Mouse (Mus musculus): ENCODE measurements around the gene Tll2. TPM values are rescaled to one million over a fixed set of nuclear protein-coding genes. Genes with fewer than 3 reads are reported as not detected.
A peak's percentile ranks its signal among the peaks of the same experiment; 100 is the strongest.

Tll2 gene
- polyA plus RNA-seq, 1 experiment: 1.8 TPM

- TF ChIP-seq POLR2A (IDR thresholded peaks at IDR 0.05; ENCODE audit: borderline replicate concordance, extremely low read depth, insufficient read depth, insufficient read length, poor library complexity, severe bottlenecking): no peak
- no peak for TF ChIP-seq CTCF (IDR thresholded peaks at IDR 0.05; ENCODE audit: borderline replicate concordance, extremely low read depth, insufficient read depth, insufficient read length)
- no peak for DNase-seq (ENCODE audit: low read depth)
Observed at GRCm38 (mm10) chr19:41152462-41152861, 54.2 kb downstream of the Tll2 start.

GRCm38 (mm10) chr19:41152016-41152370 lies 54.6 kb downstream of the Tll2 start:
- DNase-seq (ENCODE audit: low read depth): no peak
- TF ChIP-seq CTCF (IDR thresholded peaks at IDR 0.05; ENCODE audit: borderline replicate concordance, extremely low read depth, insufficient read depth, insufficient read length): no peak
- TF ChIP-seq POLR2A (IDR thresholded peaks at IDR 0.05; ENCODE audit: borderline replicate concordance, extremely low read depth, insufficient read depth, insufficient read length, poor library complexity, severe bottlenecking): no peak

- TF ChIP-seq POLR2A (IDR thresholded peaks at IDR 0.05; ENCODE audit: borderline replicate concordance, extremely low read depth, insufficient read depth, insufficient read length, poor library complexity, severe bottlenecking): no peak
- TF ChIP-seq CTCF (IDR thresholded peaks at IDR 0.05; ENCODE audit: borderline replicate concordance, extremely low read depth, insufficient read depth, insufficient read length): no peak
- DNase-seq (ENCODE audit: low read depth): peak; percentile 13
Observed at GRCm38 (mm10) chr19:41151321-41152015, 55.2 kb downstream of the Tll2 start.

GRCm38 (mm10) chr19:41140961-41141360 lies 65.7 kb downstream of the Tll2 start:
- TF ChIP-seq POLR2A (IDR thresholded peaks at IDR 0.05; ENCODE audit: borderline replicate concordance, extremely low read depth, insufficient read depth, insufficient read length, poor library complexity, severe bottlenecking): no peak
- no peak for TF ChIP-seq CTCF (IDR thresholded peaks at IDR 0.05; ENCODE audit: borderline replicate concordance, extremely low read depth, insufficient read depth, insufficient read length)
- no peak for DNase-seq (ENCODE audit: low read depth)

GRCm38 (mm10) chr19:41139629-41140028 lies 67.0 kb downstream of the Tll2 start:
- TF ChIP-seq CTCF (IDR thresholded peaks at IDR 0.05; ENCODE audit: borderline replicate concordance, extremely low read depth, insufficient read depth, insufficient read length): no peak
- no peak for TF ChIP-seq POLR2A (IDR thresholded peaks at IDR 0.05; ENCODE audit: borderline replicate concordance, extremely low read depth, insufficient read depth, insufficient read length, poor library complexity, severe bottlenecking)
- DNase-seq (ENCODE audit: low read depth): no peak

GRCm38 (mm10) chr19:41123009-41123408 lies 83.6 kb downstream of the Tll2 start:
- TF ChIP-seq POLR2A (IDR thresholded peaks at IDR 0.05; ENCODE audit: borderline replicate concordance, extremely low read depth, insufficient read depth, insufficient read length, poor library complexity, severe bottlenecking) (no peak), CTCF (IDR thresholded peaks at IDR 0.05; ENCODE audit: borderline replicate concordance, extremely low read depth, insufficient read depth, insufficient read length) (no peak)
- DNase-seq (ENCODE audit: low read depth): peak; percentile 14

- TF ChIP-seq POLR2A (IDR thresholded peaks at IDR 0.05; ENCODE audit: borderline replicate concordance, extremely low read depth, insufficient read depth, insufficient read length, poor library complexity, severe bottlenecking) (no peak), CTCF (IDR thresholded peaks at IDR 0.05; ENCODE audit: borderline replicate concordance, extremely low read depth, insufficient read depth, insufficient read length) (no peak)
- peak; percentile 64 for DNase-seq (ENCODE audit: low read depth)
Observed at GRCm38 (mm10) chr19:41119924-41120323, 86.7 kb downstream of the Tll2 start.

GRCm38 (mm10) chr19:41118346-41118745 lies 88.3 kb downstream of the Tll2 start:
- peak; percentile 18 for DNase-seq (ENCODE audit: low read depth)
- TF ChIP-seq CTCF (IDR thresholded peaks at IDR 0.05; ENCODE audit: borderline replicate concordance, extremely low read depth, insufficient read depth, insufficient read length): no peak
- no peak for TF ChIP-seq POLR2A (IDR thresholded peaks at IDR 0.05; ENCODE audit: borderline replicate concordance, extremely low read depth, insufficient read depth, insufficient read length, poor library complexity, severe bottlenecking)

GRCm38 (mm10) chr19:41117334-41117733 lies 89.3 kb downstream of the Tll2 start:
- no peak for TF ChIP-seq POLR2A (IDR thresholded peaks at IDR 0.05; ENCODE audit: borderline replicate concordance, extremely low read depth, insufficient read depth, insufficient read length, poor library complexity, severe bottlenecking)
- no peak for TF ChIP-seq CTCF (IDR thresholded peaks at IDR 0.05; ENCODE audit: borderline replicate concordance, extremely low read depth, insufficient read depth, insufficient read length)
- peak; percentile 78 for DNase-seq (ENCODE audit: low read depth)

- TF ChIP-seq POLR2A (IDR thresholded peaks at IDR 0.05; ENCODE audit: borderline replicate concordance, extremely low read depth, insufficient read depth, insufficient read length, poor library complexity, severe bottlenecking) (no peak), CTCF (IDR thresholded peaks at IDR 0.05; ENCODE audit: borderline replicate concordance, extremely low read depth, insufficient read depth, insufficient read length) (no peak)
- DNase-seq (ENCODE audit: low read depth): peak; percentile 75
Observed at GRCm38 (mm10) chr19:41114611-41115010, 92.0 kb downstream of the Tll2 start.

- peak; percentile 83 for DNase-seq (ENCODE audit: low read depth)
- TF ChIP-seq POLR2A (IDR thresholded peaks at IDR 0.05; ENCODE audit: borderline replicate concordance, extremely low read depth, insufficient read depth, insufficient read length, poor library complexity, severe bottlenecking): no peak
- TF ChIP-seq CTCF (IDR thresholded peaks at IDR 0.05; ENCODE audit: borderline replicate concordance, extremely low read depth, insufficient read depth, insufficient read length): no peak
Observed at GRCm38 (mm10) chr19:41113911-41114531, 92.6 kb downstream of the Tll2 start.

- no peak for TF ChIP-seq POLR2A (IDR thresholded peaks at IDR 0.05; ENCODE audit: borderline replicate concordance, extremely low read depth, insufficient read depth, insufficient read length, poor library complexity, severe bottlenecking)
- TF ChIP-seq CTCF (IDR thresholded peaks at IDR 0.05; ENCODE audit: borderline replicate concordance, extremely low read depth, insufficient read depth, insufficient read length): no peak
- DNase-seq (ENCODE audit: low read depth): peak; percentile 57
Observed at GRCm38 (mm10) chr19:41112609-41113008, 94.0 kb downstream of the Tll2 start.
